Mouse (Mus musculus) hindbrain, embryonic 12.5 days (tissue): ENCODE measurements around the gene Galntl6. TPM values are rescaled to one million over a fixed set of nuclear protein-coding genes. Genes with fewer than 3 reads are reported as not detected.

ENCODE experiments used
- ATAC-seq: fragments of 200-750 bp; cut with Nextera tagmentation; 2 replicates; pipeline ENCODE4 v1.8.0; 2017; ENCODE audit warnings: moderate TSS enrichment; ENCODE audit not compliant: low FRiP score
- H3K27ac ChIP-seq: fragments of 300-500 bp; sonication (generic); 2 replicates; pipeline ENCODE4 v1.5.1; 2016; ENCODE audit warnings: mild to moderate bottlenecking
- H3K27me3 ChIP-seq: fragments of 300-500 bp; sonication (generic); 2 replicates; pipeline ENCODE4 v1.6.1; 2016; ENCODE audit warnings: mild to moderate bottlenecking
- H3K36me3 ChIP-seq: fragments of 300-500 bp; sonication (generic); 2 replicates; pipeline ENCODE4 v1.6.1; 2016; ENCODE audit warnings: mild to moderate bottlenecking
- H3K4me1 ChIP-seq: fragments of 300-500 bp; sonication (generic); 2 replicates; pipeline ENCODE4 v1.6.1; 2016
- H3K4me2 ChIP-seq: fragments of 300-500 bp; sonication (generic); replicated peaks from 2 replicates; pipeline ENCODE4 v1.6.1; 2016; ENCODE audit warnings: mild to moderate bottlenecking
- H3K4me3 ChIP-seq: fragments of 300-500 bp; sonication (generic); 2 replicates; pipeline ENCODE4 v1.5.1; 2016; ENCODE audit warnings: mild to moderate bottlenecking
- H3K9ac ChIP-seq: fragments of 300-500 bp; sonication (generic); 2 replicates; pipeline ENCODE4 v1.6.1; 2016; ENCODE audit warnings: mild to moderate bottlenecking, moderate library complexity
- H3K9me3 ChIP-seq: fragments of 300-500 bp; sonication (generic); replicated peaks from 2 replicates; pipeline ENCODE4 v1.6.1; 2016; ENCODE audit warnings: mild to moderate bottlenecking
- WGBS: fragments of 180-500 bp; shearing (Covaris S2); methylation state at CpG from one replicate; pipeline ENCODE4 v1.1.7; 2016; 5-methylcytosine and 5-hydroxymethylcytosine counted together
- polyA plus RNA-seq: library from polyadenylated mRNA; unstranded; fragments of >200 nt; fragmentation: Nextera tagmentation; extraction: Ambion mirVana; gene quantifications from 2 replicates; pipeline ENCODE4 v1.2.1, GENCODE M21; 2016

Gene Galntl6
- polyA plus RNA-seq, 1 experiment from 2014 or later, result 4.0 TPM

DNA sequence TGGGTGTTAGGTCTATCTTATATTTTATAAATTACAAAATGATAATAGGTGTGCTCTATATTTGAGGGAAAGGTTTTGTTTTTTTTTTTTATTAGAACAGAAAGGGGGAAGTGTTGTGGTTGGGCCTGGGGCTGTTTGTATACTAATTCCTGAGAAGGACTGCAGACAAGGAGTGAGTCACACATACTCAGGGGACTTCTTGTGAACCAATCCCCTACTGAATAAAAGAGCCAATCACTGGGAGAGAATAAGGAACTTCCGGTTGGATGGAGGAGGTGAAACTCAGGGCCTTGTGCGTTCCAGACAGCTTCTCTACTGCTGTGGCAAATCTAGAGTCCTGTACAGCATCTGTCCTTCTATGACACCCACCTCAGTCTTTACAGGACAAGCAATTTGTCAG, 1184.2 kb downstream of the Galntl6 start:
- no peak for ATAC-seq
- no peak overlapping the region for H3K4me3 ChIP-seq
- no peak overlapping the region for H3K4me2 ChIP-seq
- no peaks in the 10 kb centered on the region for H3K36me3 ChIP-seq
- 72% methylated on average over 2 of the region's 2 CpGs for WGBS
- no peak overlapping the region for H3K9ac ChIP-seq
- H3K4me1 ChIP-seq, result no peaks in the 10 kb centered on the region
- no peaks in the 10 kb centered on the region for H3K27me3 ChIP-seq
- no peaks in the 10 kb centered on the region for H3K9me3 ChIP-seq
- H3K27ac ChIP-seq, result no peak overlapping the region

DNA sequence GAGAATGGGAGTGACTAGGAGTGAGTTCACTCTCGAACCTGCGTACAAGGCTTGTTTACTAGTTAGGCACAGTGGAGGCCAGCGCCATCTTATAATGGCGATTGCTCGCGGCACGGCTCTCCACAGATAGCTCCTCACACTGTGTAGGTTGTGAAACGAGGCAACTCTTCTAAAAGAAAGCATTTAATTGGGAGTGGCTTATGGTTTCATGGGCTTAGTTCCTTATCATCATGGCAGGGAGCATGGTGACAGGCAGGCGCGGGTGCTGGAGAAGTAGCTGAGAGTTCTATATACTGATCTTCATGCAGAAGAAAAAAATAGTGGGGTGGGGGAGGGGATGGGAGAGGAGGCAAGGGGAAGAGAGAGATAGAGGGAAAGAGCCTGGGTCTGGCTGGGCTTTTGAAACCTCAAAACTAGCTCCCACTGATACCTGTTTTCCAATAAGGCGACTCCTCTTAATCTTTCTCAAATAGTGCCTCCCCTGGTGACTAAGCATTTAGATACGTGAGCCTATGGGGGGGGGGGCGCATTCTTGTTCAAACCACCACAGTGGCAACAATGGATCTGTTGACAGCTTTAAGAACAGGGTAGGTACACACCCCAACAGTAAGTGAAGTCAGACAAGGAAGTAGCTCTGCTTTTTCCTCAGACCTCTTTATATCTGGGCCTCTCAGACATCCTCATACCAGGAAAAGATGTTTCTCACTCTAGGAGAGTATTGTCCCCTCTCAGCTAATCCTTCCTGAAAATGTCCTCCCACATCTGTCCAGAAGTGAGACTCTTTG, 1187.4 kb downstream of the Galntl6 start:
- H3K27ac ChIP-seq, result no peak overlapping the region
- H3K4me3 ChIP-seq, result no peak overlapping the region
- 89% methylated on average over 13 of the region's 13 CpGs for WGBS
- H3K9me3 ChIP-seq, result no peaks in the 10 kb centered on the region
- ATAC-seq, result no peak
- H3K36me3 ChIP-seq, result no peaks in the 10 kb centered on the region
- H3K4me2 ChIP-seq, result no peak overlapping the region
- H3K27me3 ChIP-seq, result no peaks in the 10 kb centered on the region
- H3K9ac ChIP-seq, result no peak overlapping the region
- no peaks in the 10 kb centered on the region for H3K4me1 ChIP-seq

Other genes with a start within 250 kb of the Galntl6 start
- gene BC030500, start 885 bp downstream of the Galntl6 start, polyA plus RNA-seq, result 5.6 TPM in 2 replicates